Mouse (Mus musculus): Measurements from ENCODE around the gene Prrg4.
"Not testable (repeated sequence)": the region's sequence is repeated elsewhere in the genome, so short reads cannot be mapped to it uniquely, and the experiment has no call there.

Gene Prrg4

GRCm38 (mm10) chr2:104849276-104849990, at the start of gene Prrg4:
Gene Prrg4 (minus strand): TSS chr2:104849876.
- peak; percentile 13 for DNase-seq (ENCODE audit: low read depth, low spot score)

- DNase-seq (ENCODE audit: low read depth, low spot score) = peak; percentile 30
Observed at GRCm38 (mm10) chr2:104887882-104888566, 38.3 kb upstream of the Prrg4 start.

GRCm38 (mm10) chr2:104887331-104887730, 37.7 kb upstream of the Prrg4 start:
- not testable (repeated sequence) for DNase-seq (ENCODE audit: low read depth, low spot score)

GRCm38 (mm10) chr2:104886109-104886508, 36.4 kb upstream of the Prrg4 start:
- no peak for DNase-seq (ENCODE audit: low read depth, low spot score)

GRCm38 (mm10) chr2:104878794-104879193, 29.1 kb upstream of the Prrg4 start:
- DNase-seq (ENCODE audit: low read depth, low spot score) = no peak

GRCm38 (mm10) chr2:104869101-104869500, 19.4 kb upstream of the Prrg4 start:
- DNase-seq (ENCODE audit: low read depth, low spot score) = no peak

- no peak for DNase-seq (ENCODE audit: low read depth, low spot score)
Observed at GRCm38 (mm10) chr2:104867282-104867855, 17.7 kb upstream of the Prrg4 start, which contains the start of gene Ccdc73. Gene Ccdc73 (plus strand): TSS chr2:104867805.

GRCm38 (mm10) chr2:104864176-104864860, 14.6 kb upstream of the Prrg4 start:
- no peak for DNase-seq (ENCODE audit: low read depth, low spot score)

GRCm38 (mm10) chr2:104860426-104860825, 10.8 kb upstream of the Prrg4 start:
- no peak for DNase-seq (ENCODE audit: low read depth, low spot score)

GRCm38 (mm10) chr2:104859060-104859459, 9.4 kb upstream of the Prrg4 start:
- no peak for DNase-seq (ENCODE audit: low read depth, low spot score)

GRCm38 (mm10) chr2:104858083-104858482, 8.4 kb upstream of the Prrg4 start:
- DNase-seq (ENCODE audit: low read depth, low spot score) = not testable (repeated sequence)

- no peak for DNase-seq (ENCODE audit: low read depth, low spot score)
Observed at GRCm38 (mm10) chr2:104856218-104856617, 6.5 kb upstream of the Prrg4 start.

- DNase-seq (ENCODE audit: low read depth, low spot score) = no peak
Observed at GRCm38 (mm10) chr2:104855732-104856131, 6.1 kb upstream of the Prrg4 start.

- no peak for DNase-seq (ENCODE audit: low read depth, low spot score)
Observed at GRCm38 (mm10) chr2:104854836-104855235, 5.2 kb upstream of the Prrg4 start.

- DNase-seq (ENCODE audit: low read depth, low spot score) = no peak
Observed at GRCm38 (mm10) chr2:104852546-104852945, 2.9 kb upstream of the Prrg4 start.

- no peak for DNase-seq (ENCODE audit: low read depth, low spot score)
Observed at GRCm38 (mm10) chr2:104851686-104852085, 2.0 kb upstream of the Prrg4 start.

GRCm38 (mm10) chr2:104849991-104850359, 299 bp upstream of the Prrg4 start:
- DNase-seq (ENCODE audit: low read depth, low spot score) = no peak

- DNase-seq (ENCODE audit: low read depth, low spot score) = no peak
Observed at GRCm38 (mm10) chr2:104848235-104849161, 1.2 kb downstream of the Prrg4 start.

GRCm38 (mm10) chr2:104847645-104848044, 2.0 kb downstream of the Prrg4 start:
- no peak for DNase-seq (ENCODE audit: low read depth, low spot score)

GRCm38 (mm10) chr2:104846638-104847414, 2.9 kb downstream of the Prrg4 start:
- no peak for DNase-seq (ENCODE audit: low read depth, low spot score)

All from skeletal muscle tissue, adult 2 months (tissue).